Mouse (Mus musculus): Measurements from ENCODE around the gene Hist2h3b.

Gene Hist2h3b

DNA sequence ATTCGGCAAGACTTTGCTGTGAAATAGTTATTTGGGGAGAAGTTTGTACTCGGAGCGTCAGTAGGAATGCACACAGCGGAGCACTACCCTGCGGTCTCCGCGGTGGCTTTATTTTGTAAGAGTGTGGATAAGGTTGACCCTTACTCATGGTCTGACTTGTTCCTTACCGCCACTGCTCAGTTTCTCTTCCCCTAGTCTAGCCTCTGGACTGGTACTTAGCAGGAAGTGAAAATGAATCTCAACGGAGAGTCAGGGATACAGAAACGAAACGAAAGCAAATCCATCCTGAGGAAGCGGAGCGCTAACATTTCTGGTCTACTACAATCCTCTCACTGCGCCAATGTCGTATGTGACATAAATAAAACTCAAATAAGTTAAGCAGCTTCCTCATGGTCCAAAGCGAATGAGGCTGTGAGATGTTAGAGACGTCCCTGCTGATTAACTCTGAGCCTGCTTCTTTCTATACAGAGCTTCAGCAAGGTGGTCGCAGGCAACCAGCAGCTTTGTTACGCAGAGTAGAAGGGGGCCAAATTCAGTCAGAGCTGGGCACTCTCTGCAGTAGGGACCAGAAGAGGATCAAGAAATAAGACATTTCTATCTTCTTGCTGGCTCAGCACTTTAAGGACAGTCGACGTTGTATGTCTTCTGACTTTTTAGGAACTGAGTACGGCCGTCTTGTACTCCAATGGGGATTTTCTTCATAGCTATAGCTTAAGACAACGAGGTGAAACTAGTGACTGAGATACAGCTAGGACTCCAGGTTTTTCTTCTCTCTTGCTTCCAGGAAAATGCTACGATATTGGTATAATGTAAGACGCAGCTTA is 32.5 kb downstream of the Hist2h3b start:
- no peak for DNase-seq

- no peak for DNase-seq
These were observed 33.6 kb downstream of the Hist2h3b start for GRCm38 (mm10) chr3:96302076-96302475.

DNA sequence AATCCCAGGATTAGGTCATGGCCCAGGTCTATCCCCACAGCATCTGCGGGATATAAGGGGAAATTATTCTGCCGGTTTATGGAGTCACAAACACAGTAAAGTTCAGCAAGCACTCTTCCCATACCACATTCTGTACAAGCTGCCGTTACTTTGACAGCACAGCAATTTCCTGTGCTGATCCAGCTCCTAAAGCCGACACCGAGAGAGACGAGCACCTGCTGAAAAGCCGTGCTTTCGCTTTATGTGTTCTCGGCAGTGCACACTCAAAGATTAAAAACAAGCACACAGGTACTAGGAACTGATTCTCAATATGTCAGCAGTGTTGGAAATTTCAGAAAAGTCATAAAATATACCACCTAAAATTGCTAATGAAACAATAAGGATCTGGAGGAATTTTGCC is 38.1 kb downstream of the Hist2h3b start:
- DNase-seq = no peak

- DNase-seq = no peak
These were observed 41.0 kb downstream of the Hist2h3b start for GRCm38 (mm10) chr3:96309441-96309840.

- no peak for DNase-seq
These were observed 44.1 kb downstream of the Hist2h3b start for GRCm38 (mm10) chr3:96312341-96313098.
